Mouse (Mus musculus) heart, postnatal 0 days (tissue): ENCODE results near the gene Spsb3.

Experiments used
- CTCF ChIP-seq: IDR thresholded peaks from 2 replicates; pipeline ENCODE4 v1.5.1; 2016; ENCODE audit warnings: antibody characterized with exemption, control low read depth, low read depth
- EP300 ChIP-seq: IDR thresholded peaks from 2 replicates; pipeline ENCODE4 v1.6.1; 2016; ENCODE audit warnings: antibody characterized with exemption, low read depth

DNA sequence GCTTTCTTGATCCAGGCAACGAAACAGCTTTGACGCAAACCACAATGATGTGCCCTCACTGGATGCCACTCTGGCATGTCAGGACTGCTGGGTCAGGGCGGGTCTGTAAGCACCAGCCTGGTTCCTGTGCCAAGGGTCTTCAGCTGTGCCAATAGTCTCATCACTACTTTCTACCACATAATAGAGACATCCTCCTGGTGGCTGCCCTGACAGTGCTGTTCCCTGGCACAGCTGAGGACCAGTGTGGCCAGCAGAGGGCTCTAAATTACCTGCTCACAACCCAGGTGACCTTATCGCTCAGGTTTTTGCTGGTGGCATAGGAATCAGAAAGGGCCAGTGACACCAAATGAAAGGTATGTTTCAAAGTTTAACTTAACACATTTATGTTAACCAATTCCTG lies 45.3 kb upstream of the Spsb3 start:
- TF ChIP-seq CTCF, result peak; percentile 42; the same call in 1 of the 2 replicates
- no peak for TF ChIP-seq EP300
